Mouse (Mus musculus) CD4-positive, CD25-positive, alpha-beta regulatory T cell, adult 2 months (primary cell): ENCODE measurements around the gene Trp53tg5.

Source experiments
- DNase-seq: peaks from one replicate; pipeline ENCODE4 v3.0.0-alpha.2; 2012; ENCODE audit warnings: low read depth, low spot score

The Trp53tg5 gene

DNA sequence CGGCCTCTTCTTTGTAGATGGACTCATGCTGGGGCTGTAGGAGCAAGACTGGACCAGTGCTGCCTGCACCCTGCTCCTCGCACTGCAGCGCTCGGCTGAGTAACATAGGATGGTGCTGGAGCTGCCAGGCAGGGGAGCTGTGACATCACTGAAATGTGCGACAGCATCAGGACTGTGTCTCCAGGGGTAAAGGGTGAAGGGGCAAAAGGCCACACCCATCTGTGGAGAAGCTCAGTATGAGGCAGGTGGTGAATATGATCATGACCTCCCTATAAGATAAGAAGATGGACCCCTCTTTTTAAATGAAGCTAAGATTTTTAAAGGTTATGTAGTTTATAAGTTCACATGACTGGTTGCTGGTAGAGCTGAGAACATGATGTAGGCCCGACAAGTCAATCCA, at the start of gene Trp53tg5:
TSS of gene Trp53tg5 (minus strand) at position 101 of the 400 bp plus-strand sequence.
- DNase-seq: no peak

GRCm38 (mm10) chr2:164522280-164522679, 48.8 kb upstream of the Trp53tg5 start:
- peak; percentile 65 for DNase-seq

DNA sequence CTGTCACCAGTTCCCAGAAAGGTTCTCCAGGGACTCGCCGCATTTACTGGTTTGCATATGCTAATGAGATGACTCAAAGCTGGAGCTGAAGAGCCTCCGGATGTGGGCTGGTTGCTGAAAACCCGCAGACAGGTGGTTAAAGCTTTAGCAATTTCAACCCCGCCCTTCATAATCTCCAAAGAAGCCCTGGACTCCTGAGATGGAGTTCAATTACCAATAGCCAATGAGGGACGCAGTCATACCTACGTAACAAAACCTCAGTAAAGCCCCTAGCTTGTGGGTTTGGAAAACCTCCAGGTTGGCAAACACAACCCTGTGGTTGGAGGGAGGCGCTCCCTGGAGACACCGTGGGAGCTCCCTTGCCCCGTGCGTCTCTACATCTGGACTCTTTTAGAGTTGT, 48.3 kb upstream of the Trp53tg5 start:
- DNase-seq: peak; percentile 92

GRCm38 (mm10) chr2:164520782-164521181, 47.3 kb upstream of the Trp53tg5 start:
- peak; percentile 70 for DNase-seq

GRCm38 (mm10) chr2:164519171-164519526, 45.6 kb upstream of the Trp53tg5 start:
- no peak for DNase-seq

DNA sequence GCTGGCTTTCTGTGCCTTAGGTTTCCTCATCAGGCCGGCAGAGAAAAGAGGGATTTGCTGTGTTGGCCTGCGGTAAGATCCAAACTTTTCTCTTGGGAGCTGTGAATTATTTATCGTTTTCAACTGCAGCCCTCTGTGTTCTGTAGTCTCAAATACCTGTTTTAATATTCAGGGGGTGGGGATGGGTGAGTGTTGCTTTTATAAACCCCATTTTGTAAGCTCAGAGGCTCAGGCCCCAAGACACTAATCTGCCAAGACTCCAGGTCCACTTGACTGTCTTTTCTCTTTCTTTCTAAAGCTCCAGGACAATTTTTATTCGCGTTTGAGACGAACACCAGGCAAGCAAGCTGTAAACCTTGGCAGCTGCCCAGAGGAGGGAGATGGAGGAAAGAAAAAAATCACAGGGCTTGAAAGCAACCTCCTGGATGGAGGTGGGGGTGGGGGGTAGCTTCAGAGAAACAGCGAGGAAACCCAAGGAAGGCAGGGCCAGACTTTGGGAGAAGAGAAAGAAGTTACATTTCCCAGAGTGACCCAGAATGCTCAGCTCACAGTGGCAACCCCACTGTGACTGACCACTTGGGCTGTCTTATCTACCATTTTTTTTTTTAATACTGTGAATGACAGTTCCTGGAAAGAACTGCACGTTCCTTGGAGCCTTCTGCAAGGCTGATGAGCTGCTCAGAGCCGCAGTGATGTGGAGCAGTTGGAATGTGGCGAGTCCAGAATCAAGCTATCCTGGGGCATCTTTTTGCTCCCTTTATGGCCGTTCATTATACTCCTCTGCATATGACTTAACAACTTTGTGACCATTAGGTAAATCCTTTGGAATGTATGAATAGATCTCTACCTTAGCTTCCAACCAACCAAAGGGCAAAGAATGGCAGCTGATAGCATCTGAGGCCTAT, 45.0 kb upstream of the Trp53tg5 start:
- DNase-seq: no peak

DNA sequence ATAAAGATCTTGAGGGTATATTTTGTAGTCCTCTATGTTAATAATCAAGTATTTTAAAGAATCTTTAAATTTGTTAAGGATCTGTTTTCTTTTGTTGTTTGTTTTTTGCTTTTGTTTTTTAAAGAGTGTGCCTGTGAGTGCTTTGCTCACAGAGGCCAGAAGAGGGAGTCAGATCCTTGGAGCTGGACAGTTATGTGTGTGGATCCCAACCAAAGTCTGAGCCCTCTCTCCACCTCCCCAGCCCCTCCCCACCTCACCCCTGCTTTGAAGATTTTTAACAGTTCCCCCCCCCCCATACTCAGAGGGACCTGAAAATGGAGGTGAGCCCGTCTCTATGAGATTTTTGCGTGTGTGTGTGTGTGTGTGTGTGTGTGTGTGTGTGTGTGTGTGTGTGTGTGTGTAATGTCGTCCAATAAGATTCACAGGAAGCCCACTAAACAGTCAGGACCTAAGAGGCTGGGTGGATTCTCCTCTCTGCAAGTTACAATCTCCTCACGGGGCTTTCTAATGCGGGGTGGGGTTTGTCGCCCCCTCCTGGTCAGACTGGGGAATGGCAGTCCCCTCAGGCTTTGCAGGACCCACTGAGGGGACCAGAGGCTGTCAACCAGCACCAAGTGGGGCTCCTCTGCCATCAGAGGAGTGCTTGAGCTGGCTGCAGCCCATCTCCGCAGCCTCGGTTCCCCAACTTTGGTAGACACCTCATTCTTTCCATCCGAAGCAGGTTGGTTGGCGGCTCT, 44.1 kb upstream of the Trp53tg5 start:
- peak; percentile 84 for DNase-seq

GRCm38 (mm10) chr2:164516592-164516991, 43.1 kb upstream of the Trp53tg5 start:
- no peak for DNase-seq

- DNase-seq: no peak
These were observed 42.4 kb upstream of the Trp53tg5 start for GRCm38 (mm10) chr2:164515897-164516296.

- no peak for DNase-seq
These were observed 41.4 kb upstream of the Trp53tg5 start for GRCm38 (mm10) chr2:164514916-164515315.

DNA sequence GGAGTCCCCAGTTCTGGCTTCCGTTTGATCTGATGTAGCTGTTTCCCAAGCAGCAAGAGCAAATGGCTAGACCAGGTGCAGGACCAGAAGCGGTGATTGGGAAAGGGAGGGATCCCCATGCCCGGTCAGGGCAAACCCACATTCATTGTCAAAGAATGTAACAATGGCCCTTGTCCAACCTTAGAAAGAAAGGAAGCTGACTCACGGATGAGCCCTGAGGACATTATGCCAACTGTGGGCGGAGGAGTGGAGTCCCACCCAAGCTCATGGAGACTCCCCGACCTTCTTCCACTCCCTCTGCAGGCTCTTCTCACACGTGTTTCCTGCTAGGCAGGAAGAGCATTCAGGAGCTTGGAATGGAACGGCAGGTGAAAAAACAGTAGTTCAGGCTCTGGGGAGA, 39.9 kb upstream of the Trp53tg5 start:
- no peak for DNase-seq

DNA sequence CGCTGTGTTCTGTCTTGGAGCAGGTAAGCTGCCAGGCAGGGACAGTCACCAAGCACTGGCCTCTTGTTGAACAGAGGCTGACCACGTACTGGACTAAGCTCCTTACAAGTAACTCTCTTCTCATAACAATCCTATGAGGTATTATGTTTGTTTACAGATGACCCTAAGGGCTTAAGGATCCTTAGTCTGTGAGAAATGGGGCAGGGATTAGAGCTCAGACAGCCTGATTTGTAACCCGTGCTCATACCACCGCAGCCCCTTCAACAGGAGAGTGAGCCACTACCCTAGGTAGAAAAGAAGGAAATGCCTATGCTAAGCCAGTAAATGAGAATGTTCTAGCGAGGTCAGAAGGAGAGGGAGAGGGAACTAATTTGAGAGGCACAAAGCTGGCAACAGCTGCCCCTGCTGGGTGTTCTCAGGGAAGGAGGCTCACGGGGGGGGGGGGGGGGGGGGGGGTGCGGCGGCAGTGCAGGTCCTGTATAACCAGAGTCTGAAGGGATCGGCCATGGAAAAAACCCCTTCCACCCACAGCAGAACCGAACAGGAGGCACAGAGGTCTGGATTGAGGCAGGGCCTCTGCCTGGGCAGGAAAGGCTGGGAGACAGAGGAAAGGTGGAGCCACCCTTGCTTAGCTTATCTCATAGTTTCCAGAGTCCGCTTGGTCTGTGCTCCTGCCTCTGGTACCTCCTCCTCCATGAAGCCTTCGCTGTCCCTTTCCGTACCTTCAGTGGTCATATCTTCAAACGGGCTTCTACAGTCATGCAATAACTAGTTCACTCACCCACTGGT, 38.8 kb upstream of the Trp53tg5 start:
- no peak for DNase-seq

DNA sequence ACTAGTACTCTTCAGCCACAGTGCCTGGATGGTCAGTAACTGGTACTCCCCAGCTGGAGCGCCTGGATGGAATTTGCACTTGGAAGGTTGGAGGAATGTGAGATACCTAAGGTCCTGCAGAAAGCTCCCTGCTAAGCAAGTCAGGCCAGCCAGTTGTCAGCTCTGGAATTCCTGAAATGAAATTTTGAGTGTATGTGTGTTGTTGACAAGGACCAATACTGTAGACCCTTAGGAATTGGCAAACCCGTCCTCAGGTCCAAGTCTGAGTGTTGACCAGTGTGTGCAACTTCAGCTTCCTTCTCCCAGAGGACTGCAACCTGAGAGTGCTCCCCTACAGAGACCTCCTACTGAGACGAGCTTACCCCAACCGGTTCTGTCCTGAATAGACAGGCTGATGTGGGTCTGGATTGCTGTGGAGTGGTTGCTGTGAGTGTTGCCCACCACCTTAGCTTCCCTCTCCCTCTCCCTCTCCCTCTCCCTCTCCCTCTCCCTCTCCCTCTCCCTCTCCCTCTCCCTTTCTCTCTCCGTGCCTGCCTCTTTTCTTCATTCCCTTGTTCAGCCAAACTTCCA, 37.2 kb upstream of the Trp53tg5 start:
- no peak for DNase-seq

DNA sequence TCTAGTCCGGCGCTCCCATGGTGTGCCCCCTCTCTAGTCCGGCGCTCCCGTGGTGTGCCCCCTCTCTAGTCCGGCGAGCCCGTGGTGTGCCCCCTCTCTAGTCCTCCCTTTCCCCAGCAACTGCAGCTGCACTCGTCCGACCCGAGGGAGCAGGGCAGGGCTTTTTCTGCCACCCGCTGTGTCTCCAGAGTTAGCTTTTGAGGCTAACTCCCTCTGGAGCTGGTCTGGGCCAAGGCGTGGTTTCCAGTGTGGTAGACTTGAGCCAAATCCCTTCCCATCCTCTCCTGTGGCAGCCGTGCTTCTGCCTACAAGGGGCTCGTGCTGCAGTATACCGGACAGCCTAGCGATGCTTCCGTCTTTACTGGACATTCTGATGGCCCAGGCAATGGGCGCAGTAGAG, 34.3 kb upstream of the Trp53tg5 start:
- DNase-seq: no peak

GRCm38 (mm10) chr2:164505619-164506347, 32.3 kb upstream of the Trp53tg5 start:
- no peak for DNase-seq

DNA sequence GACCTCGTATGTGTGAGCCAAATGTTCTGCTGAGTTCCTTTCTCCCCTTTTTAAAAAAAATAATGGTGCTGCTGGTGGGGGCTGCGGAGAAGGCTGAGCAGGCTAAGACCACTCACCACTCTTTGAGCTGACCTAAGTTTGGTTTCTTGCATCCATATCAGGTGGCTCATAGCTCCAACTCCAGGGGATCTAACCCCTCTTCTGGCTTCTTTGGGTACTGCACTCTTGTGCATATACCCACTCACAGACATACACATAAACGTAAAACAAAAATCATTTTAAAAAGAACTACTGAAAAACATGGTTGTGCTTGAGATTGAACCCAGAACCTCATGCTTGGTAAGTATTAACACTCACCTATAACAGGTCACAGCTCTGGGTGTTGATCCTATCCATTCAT, 31.4 kb upstream of the Trp53tg5 start:
- no peak for DNase-seq

DNA sequence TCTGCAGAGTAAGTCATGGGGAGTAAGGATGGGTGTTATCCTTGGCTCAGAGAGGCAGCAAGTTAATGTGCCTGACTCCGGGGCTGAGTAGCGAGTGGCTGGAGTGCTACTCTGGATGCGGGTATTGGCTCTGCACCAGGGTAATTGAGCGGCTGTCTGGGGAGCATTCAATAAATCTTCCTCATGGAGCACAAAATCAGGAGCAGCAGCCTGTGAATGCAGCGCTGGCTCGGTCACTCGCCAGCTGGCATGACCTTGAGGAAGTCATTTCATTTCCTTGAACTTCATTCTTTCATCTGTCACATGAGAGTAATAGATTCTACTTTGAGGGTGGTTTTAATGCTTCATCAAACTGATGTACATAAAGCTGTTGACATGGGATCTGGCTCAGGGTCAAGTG, 27.0 kb upstream of the Trp53tg5 start:
- no peak for DNase-seq

DNA sequence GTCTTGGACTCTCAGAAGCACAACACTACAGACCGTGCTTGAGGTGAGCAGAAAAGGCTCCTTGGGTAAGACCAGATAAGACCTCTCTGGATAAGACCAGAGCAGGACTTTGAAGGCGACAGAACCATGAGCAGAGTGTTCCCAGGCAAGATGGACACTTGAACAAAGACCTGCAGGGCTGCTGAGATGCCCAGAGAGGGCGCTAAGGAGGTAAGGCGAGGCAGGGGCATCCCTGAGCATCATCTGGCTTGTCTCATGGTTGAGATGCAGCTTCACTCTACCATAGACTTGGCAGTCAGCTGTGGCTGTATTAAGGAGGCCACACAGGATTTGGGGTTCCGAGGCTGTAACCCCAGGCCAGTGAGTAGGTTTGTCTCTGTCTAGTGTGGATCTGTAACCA, 25.8 kb upstream of the Trp53tg5 start:
- peak; percentile 24 for DNase-seq

- DNase-seq: peak; percentile 23
These were observed 24.3 kb upstream of the Trp53tg5 start for GRCm38 (mm10) chr2:164497691-164498268.

- peak; percentile 89 for DNase-seq
These were observed 23.5 kb upstream of the Trp53tg5 start, which contains the start of gene Pigt for GRCm38 (mm10) chr2:164496847-164497690. TSS of gene Pigt (plus strand) at chr2:164497520.
